Mouse (Mus musculus) lung, embryonic 16.5 days (tissue): ENCODE data around the gene Trpm7. TPM values are rescaled to one million over a fixed set of nuclear protein-coding genes. Genes with fewer than 3 reads are reported as not detected.

ENCODE experiments used
- ATAC-seq: fragments of 200-750 bp; cut with Nextera tagmentation; 2 replicates; pipeline ENCODE4 v1.8.0; 2017; ENCODE audit warnings: low read depth, mild to moderate bottlenecking, moderate library complexity
- H3K27ac ChIP-seq: fragments of 300-500 bp; sonication (generic); 2 replicates; pipeline ENCODE4 v1.5.1; 2014; ENCODE audit warnings: mild to moderate bottlenecking, control low read depth, low read length
- H3K27me3 ChIP-seq: fragments of 300-500 bp; sonication (generic); 2 replicates; pipeline ENCODE4 v1.6.1; 2014; ENCODE audit warnings: low read depth, low read length, mixed read lengths; ENCODE audit not compliant: control insufficient read depth, insufficient read depth
- H3K36me3 ChIP-seq: fragments of 300-500 bp; sonication (generic); 2 replicates; pipeline ENCODE4 v1.6.1; 2014; ENCODE audit warnings: low read length; ENCODE audit not compliant: control insufficient read depth, insufficient read depth
- H3K4me1 ChIP-seq: fragments of 300-500 bp; sonication (generic); replicated peaks from 2 replicates; pipeline ENCODE4 v1.6.1; 2014; ENCODE audit warnings: low read length, mixed read lengths; ENCODE audit not compliant: control insufficient read depth, insufficient read depth
- H3K4me2 ChIP-seq: fragments of 300-500 bp; sonication (generic); 2 replicates; pipeline ENCODE4 v1.6.1; 2014; ENCODE audit warnings: low read depth, low read length, control low read depth
- H3K4me3 ChIP-seq: fragments of 300-500 bp; sonication (generic); 2 replicates; pipeline ENCODE4 v1.5.1; 2014; ENCODE audit warnings: mild to moderate bottlenecking, low read length, control low read depth
- H3K9ac ChIP-seq: fragments of 300-500 bp; sonication (generic); 2 replicates; pipeline ENCODE4 v1.6.1; 2014; ENCODE audit warnings: low read length, control low read depth
- H3K9me3 ChIP-seq: fragments of 300-500 bp; sonication (generic); 2 replicates; pipeline ENCODE4 v1.6.1; 2016; ENCODE audit warnings: low read length; ENCODE audit not compliant: control insufficient read depth
- WGBS: fragments of 180-500 bp; shearing (Covaris S2); extraction: QIAGEN DNeasy Blood & Tissue Kit; methylation state at CpG from one replicate; pipeline ENCODE4 v1.1.7; 2014; 5-methylcytosine and 5-hydroxymethylcytosine counted together
- polyA plus RNA-seq: library from polyadenylated mRNA; unstranded; fragments of >200 nt; fragmentation: Nextera tagmentation; extraction: Ambion mirVana; gene quantifications from 2 replicates; pipeline ENCODE4 v1.2.1, GENCODE M21; 2015

The Trpm7 gene
- 45.2 and 46.6 TPM in 2 replicates for polyA plus RNA-seq

GRCm38 (mm10) chr2:126875871-126876796 is at the start of gene Trpm7:
Trpm7 (minus strand) TSS chr2:126876230.
- Histone ChIP-seq H3K36me3 (no peaks in the 10 kb centered on the region), H3K9ac (peak within 1 kb of the TSS; percentile 95), H3K27ac (peak within 1 kb of the TSS; percentile 99), H3K27me3 (no peaks in the 10 kb centered on the region), H3K4me3 (peak within 1 kb of the TSS; percentile 96), H3K9me3 (no peaks in the 10 kb centered on the region), H3K4me2 (peak within 1 kb of the TSS; percentile 79), H3K4me1 (peaks cover 8% of the 10 kb centered on the region)
- peak; percentile 99 for ATAC-seq
- WGBS: under 1% methylated on average over 80 of the region's 81 CpGs

- peaks cover 18% of the 10 kb centered on the region for H3K36me3 ChIP-seq
- WGBS: 76% methylated on average over 12 of the region's 12 CpGs
Measured at GRCm38 (mm10) chr2:126920358-126921060, 44.5 kb upstream of the Trpm7 start.

DNA sequence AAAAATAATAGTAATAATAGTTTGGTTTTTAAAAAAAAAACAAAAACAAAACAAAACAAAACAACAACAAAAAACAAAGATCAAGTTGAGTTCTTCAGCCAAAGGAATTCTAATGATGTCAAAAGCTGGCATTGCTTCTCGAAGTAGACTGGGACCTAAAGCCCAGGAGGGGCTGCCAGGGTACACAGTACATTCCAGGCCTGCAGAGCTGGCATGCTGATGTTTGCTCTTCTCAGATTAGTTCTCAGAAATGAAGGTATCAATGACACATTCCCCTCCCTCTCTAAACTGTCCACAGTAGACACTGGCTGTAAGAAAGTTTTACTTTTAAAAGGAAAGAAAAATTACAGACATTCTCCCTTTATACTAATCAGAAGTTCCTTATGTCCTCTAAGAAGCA is 40.2 kb upstream of the Trpm7 start:
- Histone ChIP-seq H3K36me3 (peaks cover 11% of the 10 kb centered on the region), H3K27me3 (no peaks in the 10 kb centered on the region), H3K27ac (no peak overlapping the region), H3K9me3 (no peaks in the 10 kb centered on the region), H3K4me2 (no peak overlapping the region), H3K4me1 (no peaks in the 10 kb centered on the region), H3K9ac (no peak overlapping the region), H3K4me3 (no peak overlapping the region)
- ATAC-seq: no peak
- WGBS: 54% methylated on average over 1 of the region's 1 CpGs

More at GRCm38 (mm10) chr2:126920358-126921060, 44.5 kb upstream of the Trpm7 start:
- Histone ChIP-seq H3K4me1 (no peaks in the 10 kb centered on the region), H3K27ac (no peak overlapping the region), H3K4me3 (no peak overlapping the region), H3K4me2 (no peak overlapping the region), H3K27me3 (no peaks in the 10 kb centered on the region), H3K9ac (no peak overlapping the region), H3K9me3 (no peaks in the 10 kb centered on the region)
- ATAC-seq: no peak

GRCm38 (mm10) chr2:126914096-126914495 is 38.1 kb upstream of the Trpm7 start:
- H3K9ac ChIP-seq: no peak overlapping the region
- H3K4me1 ChIP-seq: no peaks in the 10 kb centered on the region
- no peak overlapping the region for H3K4me2 ChIP-seq
- H3K36me3 ChIP-seq: peaks cover 5% of the 10 kb centered on the region; the same call in 1 of the 2 replicates
- WGBS: 52% methylated on average over 4 of the region's 4 CpGs
- no peak overlapping the region for H3K27ac ChIP-seq
- no peak for ATAC-seq
- no peaks in the 10 kb centered on the region for H3K9me3 ChIP-seq
- H3K4me3 ChIP-seq: no peak overlapping the region
- H3K27me3 ChIP-seq: no peaks in the 10 kb centered on the region

- WGBS: 70% methylated on average over 3 of the region's 3 CpGs
- H3K27me3 ChIP-seq: no peaks in the 10 kb centered on the region
- no peak overlapping the region for H3K27ac ChIP-seq
- no peak for ATAC-seq
- H3K9ac ChIP-seq: no peak overlapping the region
- no peaks in the 10 kb centered on the region for H3K4me1 ChIP-seq
- peaks cover 5% of the 10 kb centered on the region; the same call in 1 of the 2 replicates for H3K36me3 ChIP-seq
- H3K9me3 ChIP-seq: no peaks in the 10 kb centered on the region
- H3K4me3 ChIP-seq: no peak overlapping the region
- H3K4me2 ChIP-seq: no peak overlapping the region
Measured at GRCm38 (mm10) chr2:126904162-126904561, 28.1 kb upstream of the Trpm7 start.

GRCm38 (mm10) chr2:126897511-126897910 is 21.5 kb upstream of the Trpm7 start:
- Histone ChIP-seq H3K9me3 (no peaks in the 10 kb centered on the region), H3K9ac (no peak overlapping the region), H3K4me3 (no peak overlapping the region), H3K27me3 (no peaks in the 10 kb centered on the region), H3K4me1 (no peaks in the 10 kb centered on the region), H3K36me3 (peaks cover 7% of the 10 kb centered on the region; the same call in 1 of the 2 replicates), H3K27ac (no peak overlapping the region), H3K4me2 (no peak overlapping the region)
- WGBS: 87% methylated on average over 9 of the region's 9 CpGs
- ATAC-seq: no peak

DNA sequence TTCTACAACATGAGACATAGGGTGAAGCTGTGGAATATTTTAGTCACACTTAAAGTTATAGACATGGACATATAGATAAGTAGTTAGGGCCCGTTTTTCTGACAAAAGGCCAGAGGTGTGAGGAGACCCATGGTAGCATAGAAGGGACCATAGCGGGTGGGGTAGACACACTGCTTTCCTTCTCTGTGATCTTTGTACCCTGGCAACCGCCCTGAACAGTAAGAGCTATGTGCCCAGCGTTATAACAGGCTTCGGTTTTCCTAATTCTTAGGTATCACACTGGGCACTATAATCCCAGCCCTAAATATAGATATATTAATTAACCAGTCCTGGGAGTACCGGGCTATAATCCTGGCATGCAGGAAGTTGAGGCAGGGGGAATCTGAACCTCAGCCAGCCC is 20.9 kb upstream of the Trpm7 start:
- no peak for ATAC-seq

GRCm38 (mm10) chr2:126894245-126894644 is 18.2 kb upstream of the Trpm7 start:
- no peak for ATAC-seq
- H3K4me1 ChIP-seq: no peaks in the 10 kb centered on the region
- WGBS: 94% methylated on average over 3 of the region's 3 CpGs
- no peaks in the 10 kb centered on the region for H3K27me3 ChIP-seq
- no peaks in the 10 kb centered on the region for H3K9me3 ChIP-seq
- 0 out of 2 replicates have a peak, but pooled peaks cover 2% of the 10 kb centered on the region for H3K36me3 ChIP-seq
- no peak overlapping the region for H3K9ac ChIP-seq
- H3K4me3 ChIP-seq: no peak overlapping the region
- no peak overlapping the region for H3K4me2 ChIP-seq
- H3K27ac ChIP-seq: no peak overlapping the region

More for the DNA sequence above, 20.9 kb upstream of the Trpm7 start:
- H3K9me3 ChIP-seq: no peaks in the 10 kb centered on the region
- peaks cover 5% of the 10 kb centered on the region; the same call in 1 of the 2 replicates for H3K36me3 ChIP-seq
- H3K4me2 ChIP-seq: no peak overlapping the region
- H3K4me3 ChIP-seq: no peak overlapping the region
- H3K9ac ChIP-seq: no peak overlapping the region
- 84% methylated on average over 6 of the region's 6 CpGs for WGBS
- H3K27ac ChIP-seq: no peak overlapping the region
- H3K27me3 ChIP-seq: no peaks in the 10 kb centered on the region
- no peaks in the 10 kb centered on the region for H3K4me1 ChIP-seq

- 50% methylated on average over 7 of the region's 7 CpGs for WGBS
- Histone ChIP-seq H3K27me3 (no peaks in the 10 kb centered on the region), H3K4me2 (no peak overlapping the region), H3K4me1 (no peaks in the 10 kb centered on the region), H3K27ac (no peak overlapping the region), H3K4me3 (no peak overlapping the region), H3K9me3 (no peaks in the 10 kb centered on the region), H3K36me3 (0 out of 2 replicates have a peak, but pooled peaks cover 2% of the 10 kb centered on the region), H3K9ac (no peak overlapping the region)
- ATAC-seq: no peak
Measured at GRCm38 (mm10) chr2:126892316-126892715, 16.3 kb upstream of the Trpm7 start.
